Mouse (Mus musculus): ENCODE data around the gene Klhl21. TPM values are rescaled to one million over a fixed set of nuclear protein-coding genes. Genes with fewer than 3 reads are reported as not detected.

The Klhl21 gene
- polyA plus RNA-seq, 2 experiments = 2.3 to 4.4 TPM

DNA sequence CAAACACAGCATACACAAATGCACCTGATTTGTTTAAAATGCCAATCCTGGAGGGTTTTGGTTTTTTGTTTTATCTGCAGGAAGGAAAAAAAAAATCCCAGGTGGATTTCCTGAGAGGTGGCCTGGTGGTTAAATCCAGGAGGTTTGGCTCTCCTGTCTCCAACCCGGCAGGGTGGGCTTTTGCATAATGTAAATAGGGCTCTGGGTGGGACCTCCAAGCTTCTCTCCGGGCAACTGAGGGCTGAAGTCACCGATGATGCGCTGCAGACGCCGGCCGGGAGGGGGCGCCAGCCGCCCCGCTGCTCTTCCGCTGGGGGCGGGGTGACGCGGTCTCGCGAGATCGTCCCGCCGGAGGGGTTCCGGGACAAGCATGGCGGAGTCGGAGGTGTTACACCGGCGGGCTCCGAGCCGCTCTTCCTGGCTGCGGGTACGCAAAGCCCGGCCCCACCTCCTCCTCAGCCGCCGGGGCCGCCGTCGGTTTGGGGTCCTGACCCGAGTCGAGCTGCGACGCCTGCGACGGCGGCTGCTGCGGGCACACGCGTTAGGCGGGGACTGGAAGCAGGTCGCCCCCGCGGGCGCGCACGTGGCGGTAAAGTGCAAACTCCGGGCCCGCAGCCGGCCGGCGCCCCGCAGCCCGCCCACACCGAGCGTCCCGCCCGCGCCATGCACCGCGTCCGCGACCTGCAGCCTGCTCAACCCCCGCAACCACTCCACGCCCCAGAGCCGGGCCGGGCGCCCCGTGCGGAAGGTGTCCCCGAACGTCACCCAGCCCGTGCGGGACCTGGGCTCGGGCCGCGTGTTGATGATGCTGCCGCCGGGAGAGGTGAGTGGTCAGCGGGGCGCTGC, 30.6 kb downstream of the Klhl21 start, which contains the start of gene Nol9:
Gene Nol9 (plus strand): TSS at position 337 of the 846 bp plus-strand sequence.
- WGBS (ENCODE audit: insufficient replicate concordance) = under 1% methylated on average over 81 of the region's 86 CpGs
- H3K27ac ChIP-seq = no peak within 1 kb of the TSS

DNA sequence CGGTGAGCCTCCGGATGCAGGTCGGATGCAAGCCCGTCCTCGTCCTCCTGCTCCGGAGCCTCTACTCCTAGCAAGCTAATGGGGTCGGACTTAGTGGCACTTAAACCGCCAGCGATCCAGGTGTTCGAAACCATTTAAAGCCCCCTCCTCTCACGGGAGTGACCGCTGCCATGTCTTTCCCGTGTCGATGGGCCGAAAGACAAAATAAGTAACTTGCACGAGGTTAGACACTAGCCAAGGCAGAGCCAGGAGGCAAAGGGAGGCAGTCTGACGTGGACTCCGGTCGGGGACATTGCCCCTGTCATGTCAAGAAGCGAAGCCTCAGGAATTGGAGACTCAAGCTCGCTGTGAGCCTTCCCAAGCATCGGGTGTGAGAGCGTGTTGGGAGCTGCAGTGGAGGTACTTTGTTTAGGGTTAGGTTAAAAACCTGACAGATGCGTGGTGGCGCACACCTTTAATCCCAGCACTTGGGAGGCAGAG, 31.3 kb downstream of the Klhl21 start:
- Histone ChIP-seq H3K27ac (no peak overlapping the region), H3K27me3 (ENCODE audit: control insufficient read depth, insufficient read depth, low read length) (no peaks in the 10 kb centered on the region), H3K4me2 (ENCODE audit: low read depth) (peak overlapping the region; percentile 75), H3K4me3 (ENCODE audit: insufficient read depth in 1 of 2, low read depth in 2 of 2, low read length in 2 of 2) (peak overlapping the region; percentile 83 to 93), H3K4me1 (replicated peaks; ENCODE audit: control insufficient read depth in 2 of 2, insufficient read depth in 2 of 2, low read length in 1 of 2) (peaks cover 2 to 6% of the 10 kb centered on the region in 2 experiments; a peak in 3 of 4 replicates), H3K9me3 (ENCODE audit: control insufficient read depth, low read length) (no peaks in the 10 kb centered on the region), H3K36me3 (replicated peaks; ENCODE audit: control insufficient read depth, insufficient read depth, low read depth) (peaks cover 37% of the 10 kb centered on the region), H3K9ac (replicated peaks) (peak overlapping the region; percentile 67)
- 2% methylated on average over 25 of the region's 25 CpGs for WGBS (ENCODE audit: insufficient replicate concordance)
- TF ChIP-seq EP300 (IDR thresholded peaks at IDR 0.05; ENCODE audit: low read depth) (no peak), CTCF (IDR thresholded peaks at IDR 0.05; ENCODE audit: low read depth) (no peak)
- DNase-seq (ENCODE audit: low read depth in 3 of 3, low spot score in 3 of 3) (no peak), ATAC-seq (ENCODE audit: insufficient read depth) (no peak)

More for the DNA sequence above, 30.6 kb downstream of the Klhl21 start, which contains the start of gene Nol9:
- Histone ChIP-seq H3K4me2 (ENCODE audit: low read depth) (peak within 1 kb of the TSS; percentile 75), H3K36me3 (replicated peaks; ENCODE audit: control insufficient read depth, insufficient read depth, low read depth) (peaks cover 31% of the 10 kb centered on the region), H3K9ac (replicated peaks) (peak within 1 kb of the TSS; percentile 67), H3K4me3 (ENCODE audit: insufficient read depth in 1 of 2, low read depth in 2 of 2, low read length in 2 of 2) (peak within 1 kb of the TSS; percentile 83 to 93), H3K4me1 (replicated peaks; ENCODE audit: control insufficient read depth in 2 of 2, insufficient read depth in 2 of 2, low read length in 1 of 2) (peaks cover 2 to 6% of the 10 kb centered on the region in 2 experiments; a peak in 3 of 4 replicates), H3K27me3 (ENCODE audit: control insufficient read depth, insufficient read depth, low read length) (no peaks in the 10 kb centered on the region), H3K9me3 (ENCODE audit: control insufficient read depth, low read length) (no peaks in the 10 kb centered on the region)
- peak; percentile 73 to 81 (median 77) for DNase-seq (ENCODE audit: low read depth in 3 of 3, low spot score in 3 of 3)
- peak; percentile 86 for ATAC-seq (ENCODE audit: insufficient read depth)
- TF ChIP-seq CTCF (IDR thresholded peaks at IDR 0.05; ENCODE audit: low read depth) (peak; percentile 95), EP300 (IDR thresholded peaks at IDR 0.05; ENCODE audit: low read depth) (peak; percentile 80)

- Histone ChIP-seq H3K27me3 (ENCODE audit: control insufficient read depth, insufficient read depth, low read length) (no peaks in the 10 kb centered on the region), H3K9me3 (ENCODE audit: control insufficient read depth, low read length) (no peaks in the 10 kb centered on the region), H3K36me3 (replicated peaks; ENCODE audit: control insufficient read depth, insufficient read depth, low read depth) (peaks cover 54% of the 10 kb centered on the region), H3K4me1 (replicated peaks; ENCODE audit: control insufficient read depth in 2 of 2, insufficient read depth in 2 of 2, low read length in 1 of 2) (peaks cover 2 to 6% of the 10 kb centered on the region in 2 experiments; a peak in 3 of 4 replicates), H3K4me2 (ENCODE audit: low read depth) (no peak overlapping the region), H3K9ac (replicated peaks) (no peak overlapping the region), H3K27ac (no peak overlapping the region), H3K4me3 (ENCODE audit: insufficient read depth in 1 of 2, low read depth in 2 of 2, low read length in 2 of 2) (no peak overlapping the region)
- no peak for DNase-seq (ENCODE audit: low read depth in 3 of 3, low spot score in 3 of 3)
- 88% methylated on average over 22 of the region's 22 CpGs for WGBS (ENCODE audit: insufficient replicate concordance)
- ATAC-seq (ENCODE audit: insufficient read depth) = no peak
- no peak for TF ChIP-seq CTCF (IDR thresholded peaks at IDR 0.05; ENCODE audit: low read depth)
- no peak for TF ChIP-seq EP300 (IDR thresholded peaks at IDR 0.05; ENCODE audit: low read depth)
These were observed 33.5 kb downstream of the Klhl21 start for GRCm38 (mm10) chr4:152041924-152042641.

- DNase-seq (ENCODE audit: low read depth in 3 of 3, low spot score in 3 of 3) (no peak), ATAC-seq (ENCODE audit: insufficient read depth) (no peak)
- Histone ChIP-seq H3K4me3 (ENCODE audit: insufficient read depth in 1 of 2, low read depth in 2 of 2, low read length in 2 of 2) (no peak overlapping the region), H3K27me3 (ENCODE audit: control insufficient read depth, insufficient read depth, low read length) (no peaks in the 10 kb centered on the region), H3K27ac (no peak overlapping the region), H3K9me3 (ENCODE audit: control insufficient read depth, low read length) (no peaks in the 10 kb centered on the region), H3K36me3 (replicated peaks; ENCODE audit: control insufficient read depth, insufficient read depth, low read depth) (peaks cover 65% of the 10 kb centered on the region), H3K9ac (replicated peaks) (no peak overlapping the region), H3K4me1 (replicated peaks; ENCODE audit: control insufficient read depth in 2 of 2, insufficient read depth in 2 of 2, low read length in 1 of 2) (peaks cover 2 to 6% of the 10 kb centered on the region in 2 experiments; a peak in 3 of 4 replicates), H3K4me2 (ENCODE audit: low read depth) (no peak overlapping the region)
- no peak for TF ChIP-seq EP300 (IDR thresholded peaks at IDR 0.05; ENCODE audit: low read depth)
- TF ChIP-seq CTCF (IDR thresholded peaks at IDR 0.05; ENCODE audit: low read depth) = no peak
- 80% methylated on average over 3 of the region's 3 CpGs for WGBS (ENCODE audit: insufficient replicate concordance)
These were observed 34.6 kb downstream of the Klhl21 start for GRCm38 (mm10) chr4:152043171-152043570.

Data from liver, embryonic 14.5 days (tissue).